Mouse (Mus musculus): ENCODE measurements at regions not wholly inside any gene's neighbourhood (a gene's known extent, or its start where the extent isn't known, plus 50 kb on each side); places are given as distances from the start of the nearest gene placed in this dataset.

DNA sequence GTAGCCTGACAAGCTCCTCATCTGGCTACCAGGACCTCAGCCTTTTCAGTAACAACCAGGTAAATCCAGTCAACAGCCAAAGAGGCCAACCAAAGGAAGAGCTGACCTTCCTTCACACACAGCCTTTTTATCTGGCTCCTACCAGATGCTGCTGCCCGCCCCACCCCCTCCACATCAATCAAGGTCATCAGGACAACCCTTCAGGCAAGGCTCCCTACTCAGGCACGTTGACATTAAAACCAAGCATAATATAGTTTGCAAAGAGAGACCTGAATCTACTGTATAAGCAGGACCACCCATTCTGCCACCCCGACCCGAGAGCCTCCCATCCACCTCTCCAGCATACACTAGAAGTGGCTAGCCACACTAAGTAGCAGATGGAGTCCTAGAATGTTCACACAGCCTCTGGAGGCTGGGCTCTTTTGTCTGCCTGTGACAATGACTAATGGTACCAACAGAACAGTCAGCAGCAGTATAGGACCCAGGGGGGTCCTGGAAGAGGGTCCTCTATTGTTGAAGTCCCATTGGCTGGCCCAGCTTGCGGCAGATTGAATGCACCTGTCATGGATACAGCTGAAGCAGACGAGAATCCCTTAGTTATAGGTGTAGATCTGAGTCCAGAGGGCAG lies 233.0 kb upstream of the Kdm8 start:
- H3ac ChIP-seq (ENCODE audit: control insufficient read depth, insufficient read length, low read depth), result no peak overlapping the region
- no peak for TF ChIP-seq MYOD1 (IDR thresholded peaks at IDR 0.05; ENCODE audit: control insufficient read depth, insufficient read length, low read depth)
- no peak for TF ChIP-seq MYOG (IDR thresholded peaks at IDR 0.05; ENCODE audit: control insufficient read depth, extremely low read depth, insufficient read length)
- H3K27me3 ChIP-seq (ENCODE audit: control insufficient read depth, insufficient read depth, insufficient read length), result no peaks in the 10 kb centered on the region
- no peaks in the 10 kb centered on the region for H3K79me3 ChIP-seq (ENCODE audit: low read depth)
- no peaks in the 10 kb centered on the region for H3K36me3 ChIP-seq (ENCODE audit: control insufficient read depth, insufficient read depth)
- no peaks in the 10 kb centered on the region for H3K79me2 ChIP-seq (ENCODE audit: control insufficient read depth, insufficient read depth)
- H3K4me3 ChIP-seq (ENCODE audit: insufficient read depth, poor library complexity, severe bottlenecking), result no peak overlapping the region

GRCm38 (mm10) chr7:125214036-125214435 lies 230.4 kb upstream of the Kdm8 start:
- Histone ChIP-seq H3K4me3 (ENCODE audit: insufficient read depth, poor library complexity, severe bottlenecking) (no peak overlapping the region), H3K27me3 (ENCODE audit: control insufficient read depth, insufficient read depth, insufficient read length) (no peaks in the 10 kb centered on the region), H3ac (ENCODE audit: control insufficient read depth, insufficient read length, low read depth) (no peak overlapping the region), H3K79me3 (ENCODE audit: low read depth) (no peaks in the 10 kb centered on the region), H3K36me3 (ENCODE audit: control insufficient read depth, insufficient read depth) (no peaks in the 10 kb centered on the region), H3K79me2 (ENCODE audit: control insufficient read depth, insufficient read depth) (no peaks in the 10 kb centered on the region)
- TF ChIP-seq CTCF (IDR thresholded peaks at IDR 0.05; ENCODE audit: control insufficient read depth, insufficient read depth, insufficient read length) (no peak), CEBPB (IDR thresholded peaks at IDR 0.05; ENCODE audit: low read depth) (no peak), MAX (IDR thresholded peaks at IDR 0.05) (no peak), USF1 (IDR thresholded peaks at IDR 0.05; ENCODE audit: low read depth) (no peak), FOSL1 (IDR thresholded peaks at IDR 0.05; ENCODE audit: insufficient read depth, low read length, poor library complexity, severe bottlenecking) (no peak), MYOD1 (IDR thresholded peaks at IDR 0.05; ENCODE audit: control insufficient read depth, insufficient read length, low read depth) (no peak), MYOG (IDR thresholded peaks at IDR 0.05; ENCODE audit: control insufficient read depth, extremely low read depth, insufficient read length) (no peak)

- Histone ChIP-seq H3ac (ENCODE audit: control insufficient read depth, insufficient read length, low read depth) (no peak overlapping the region), H3K79me2 (ENCODE audit: control insufficient read depth, insufficient read depth) (no peaks in the 10 kb centered on the region), H3K36me3 (ENCODE audit: control insufficient read depth, insufficient read depth) (no peaks in the 10 kb centered on the region), H3K4me3 (ENCODE audit: insufficient read depth, poor library complexity, severe bottlenecking) (no peak overlapping the region), H3K27me3 (ENCODE audit: control insufficient read depth, insufficient read depth, insufficient read length) (no peaks in the 10 kb centered on the region), H3K79me3 (ENCODE audit: low read depth) (no peaks in the 10 kb centered on the region)
- no peak for TF ChIP-seq MYOD1 (IDR thresholded peaks at IDR 0.05; ENCODE audit: control insufficient read depth, insufficient read length, low read depth)
- no peak for TF ChIP-seq FOSL1 (IDR thresholded peaks at IDR 0.05; ENCODE audit: insufficient read depth, low read length, poor library complexity, severe bottlenecking)
- no peak for TF ChIP-seq CEBPB (IDR thresholded peaks at IDR 0.05; ENCODE audit: low read depth)
- no peak for TF ChIP-seq USF1 (IDR thresholded peaks at IDR 0.05; ENCODE audit: low read depth)
- no peak for TF ChIP-seq MAX (IDR thresholded peaks at IDR 0.05)
- no peak for TF ChIP-seq MYOG (IDR thresholded peaks at IDR 0.05; ENCODE audit: control insufficient read depth, extremely low read depth, insufficient read length)
- TF ChIP-seq CTCF (IDR thresholded peaks at IDR 0.05; ENCODE audit: control insufficient read depth, insufficient read depth, insufficient read length), result no peak
These were observed 226.8 kb upstream of the Kdm8 start for GRCm38 (mm10) chr7:125217630-125218029.

GRCm38 (mm10) chr7:125222684-125223083 lies 221.8 kb upstream of the Kdm8 start:
- H3K4me3 ChIP-seq (ENCODE audit: insufficient read depth, poor library complexity, severe bottlenecking), result no peak overlapping the region
- TF ChIP-seq MYOD1 (IDR thresholded peaks at IDR 0.05; ENCODE audit: control insufficient read depth, insufficient read length, low read depth) (no peak), CTCF (IDR thresholded peaks at IDR 0.05; ENCODE audit: control insufficient read depth, insufficient read depth, insufficient read length) (no peak), MYOG (IDR thresholded peaks at IDR 0.05; ENCODE audit: control insufficient read depth, extremely low read depth, insufficient read length) (no peak), USF1 (IDR thresholded peaks at IDR 0.05; ENCODE audit: low read depth) (no peak), MAX (IDR thresholded peaks at IDR 0.05) (no peak), FOSL1 (IDR thresholded peaks at IDR 0.05; ENCODE audit: insufficient read depth, low read length, poor library complexity, severe bottlenecking) (no peak), CEBPB (IDR thresholded peaks at IDR 0.05; ENCODE audit: low read depth) (no peak)
- no peak overlapping the region for H3ac ChIP-seq (ENCODE audit: control insufficient read depth, insufficient read length, low read depth)
- no peaks in the 10 kb centered on the region for H3K36me3 ChIP-seq (ENCODE audit: control insufficient read depth, insufficient read depth)
- H3K79me3 ChIP-seq (ENCODE audit: low read depth), result no peaks in the 10 kb centered on the region
- no peaks in the 10 kb centered on the region for H3K79me2 ChIP-seq (ENCODE audit: control insufficient read depth, insufficient read depth)
- no peaks in the 10 kb centered on the region for H3K27me3 ChIP-seq (ENCODE audit: control insufficient read depth, insufficient read depth, insufficient read length)

- Histone ChIP-seq H3K27me3 (ENCODE audit: control insufficient read depth, insufficient read depth, insufficient read length) (no peaks in the 10 kb centered on the region), H3K36me3 (ENCODE audit: control insufficient read depth, insufficient read depth) (no peaks in the 10 kb centered on the region), H3K4me3 (ENCODE audit: insufficient read depth, poor library complexity, severe bottlenecking) (no peak overlapping the region), H3K79me2 (ENCODE audit: control insufficient read depth, insufficient read depth) (no peaks in the 10 kb centered on the region), H3K79me3 (ENCODE audit: low read depth) (no peaks in the 10 kb centered on the region), H3ac (ENCODE audit: control insufficient read depth, insufficient read length, low read depth) (no peak overlapping the region)
- TF ChIP-seq CTCF (IDR thresholded peaks at IDR 0.05; ENCODE audit: control insufficient read depth, insufficient read depth, insufficient read length), result no peak
- TF ChIP-seq MYOD1 (IDR thresholded peaks at IDR 0.05; ENCODE audit: control insufficient read depth, insufficient read length, low read depth), result no peak
- TF ChIP-seq MAX (IDR thresholded peaks at IDR 0.05), result no peak
- TF ChIP-seq CEBPB (IDR thresholded peaks at IDR 0.05; ENCODE audit: low read depth), result no peak
- TF ChIP-seq FOSL1 (IDR thresholded peaks at IDR 0.05; ENCODE audit: insufficient read depth, low read length, poor library complexity, severe bottlenecking), result no peak
- TF ChIP-seq USF1 (IDR thresholded peaks at IDR 0.05; ENCODE audit: low read depth), result no peak
- TF ChIP-seq MYOG (IDR thresholded peaks at IDR 0.05; ENCODE audit: control insufficient read depth, extremely low read depth, insufficient read length), result no peak
These were observed 209.6 kb upstream of the Kdm8 start for GRCm38 (mm10) chr7:125234911-125235310.

DNA sequence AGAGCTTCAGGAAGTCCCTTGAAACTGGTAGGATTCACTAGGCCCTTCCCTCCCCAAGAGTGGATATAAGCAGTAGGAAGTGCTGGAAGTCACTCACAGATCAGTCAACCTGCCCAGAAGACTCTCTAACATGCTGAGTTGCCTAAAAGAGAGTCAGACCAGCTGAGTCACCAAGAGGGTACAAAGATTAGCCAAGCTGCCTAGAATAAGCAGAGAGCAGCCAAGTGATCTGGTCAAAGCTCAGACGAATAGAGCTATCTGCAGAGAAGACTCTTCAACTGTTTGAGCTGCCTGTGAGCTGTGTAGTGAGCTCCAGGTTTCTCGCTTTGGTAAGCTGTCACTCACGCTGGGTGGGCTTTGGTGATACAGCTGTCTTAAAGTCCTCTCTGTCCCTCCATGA lies 207.4 kb upstream of the Kdm8 start:
- Histone ChIP-seq H3ac (ENCODE audit: control insufficient read depth, insufficient read length, low read depth) (no peak overlapping the region), H3K27me3 (ENCODE audit: control insufficient read depth, insufficient read depth, insufficient read length) (no peaks in the 10 kb centered on the region), H3K36me3 (ENCODE audit: control insufficient read depth, insufficient read depth) (no peaks in the 10 kb centered on the region), H3K79me2 (ENCODE audit: control insufficient read depth, insufficient read depth) (no peaks in the 10 kb centered on the region), H3K79me3 (ENCODE audit: low read depth) (no peaks in the 10 kb centered on the region), H3K4me3 (ENCODE audit: insufficient read depth, poor library complexity, severe bottlenecking) (no peak overlapping the region)
- no peak for TF ChIP-seq MAX (IDR thresholded peaks at IDR 0.05)
- no peak for TF ChIP-seq FOSL1 (IDR thresholded peaks at IDR 0.05; ENCODE audit: insufficient read depth, low read length, poor library complexity, severe bottlenecking)
- no peak for TF ChIP-seq MYOG (IDR thresholded peaks at IDR 0.05; ENCODE audit: control insufficient read depth, extremely low read depth, insufficient read length)
- no peak for TF ChIP-seq USF1 (IDR thresholded peaks at IDR 0.05; ENCODE audit: low read depth)
- TF ChIP-seq CTCF (IDR thresholded peaks at IDR 0.05; ENCODE audit: control insufficient read depth, insufficient read depth, insufficient read length), result no peak

Measured in C2C12 (cell line).